Mouse (Mus musculus) urinary bladder, postnatal 10 days (tissue): ENCODE data around the gene Shf.
"Not testable (repeated sequence)": the region's sequence is repeated elsewhere in the genome, so short reads cannot be mapped to it uniquely, and the experiment has no call there.

Source experiments
- DNase-seq: peaks from one replicate; pipeline ENCODE4 v3.0.0; 2022; ENCODE audit warnings: low spot score

Shf gene

DNA sequence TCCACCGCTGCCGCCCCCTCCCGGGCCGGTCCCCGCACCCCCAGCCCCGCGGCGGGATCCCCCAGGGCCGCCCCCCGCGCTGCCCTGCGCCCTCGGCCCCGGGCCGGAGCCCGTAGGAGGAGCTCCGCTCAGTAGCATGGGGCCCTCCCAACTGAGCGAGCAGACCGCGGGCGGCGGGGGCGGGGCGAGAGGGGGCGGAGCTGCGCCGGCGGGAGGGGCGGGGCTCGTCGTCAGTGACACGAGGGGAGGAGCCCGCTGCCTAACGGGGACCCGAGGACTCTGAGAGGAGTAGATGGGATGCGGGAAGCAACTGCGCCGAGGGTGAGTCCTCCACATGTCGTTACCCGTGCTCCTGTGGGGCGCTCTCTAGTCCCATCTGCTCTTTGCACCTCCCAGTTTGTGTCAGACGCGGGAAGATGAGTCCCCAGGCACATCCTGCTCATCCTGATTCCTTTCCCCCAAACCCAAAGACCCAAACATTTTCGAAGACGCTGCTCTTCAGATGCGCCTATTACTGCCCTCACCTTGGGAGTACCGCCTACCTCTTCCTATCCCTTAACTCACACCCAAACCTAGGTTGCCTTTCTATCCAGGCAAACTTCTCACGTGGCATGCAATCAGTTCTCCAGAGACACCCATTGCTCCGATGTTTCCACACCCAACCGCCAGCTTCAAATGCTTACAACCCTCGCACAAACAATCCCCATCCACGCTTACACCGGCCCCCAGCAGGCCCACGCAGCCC lies at the start of gene Shf:
Gene Shf, minus strand, starts transcription at position 168 of the 745 bp plus-strand sequence.
- DNase-seq, result peak; percentile 74

DNA sequence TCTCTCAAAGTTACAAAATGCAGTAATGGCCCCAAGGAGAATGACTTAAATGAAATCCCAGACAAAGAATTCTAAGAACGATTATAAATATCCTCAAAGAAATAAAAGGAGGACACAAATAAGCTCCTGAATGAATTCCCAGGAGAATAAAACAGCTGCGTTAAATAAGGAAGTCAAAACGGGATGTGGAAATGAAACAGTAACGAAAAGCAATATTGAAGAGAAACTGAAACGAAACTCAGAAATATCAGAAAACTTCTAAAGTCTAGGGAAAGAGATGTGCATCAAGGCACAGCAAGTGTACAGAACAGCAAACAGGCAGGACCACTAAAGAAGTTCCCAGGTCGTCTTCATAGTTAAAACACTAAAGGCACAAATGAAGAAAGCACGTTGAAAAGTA lies 40.0 kb upstream of the Shf start:
- no peak for DNase-seq

DNA sequence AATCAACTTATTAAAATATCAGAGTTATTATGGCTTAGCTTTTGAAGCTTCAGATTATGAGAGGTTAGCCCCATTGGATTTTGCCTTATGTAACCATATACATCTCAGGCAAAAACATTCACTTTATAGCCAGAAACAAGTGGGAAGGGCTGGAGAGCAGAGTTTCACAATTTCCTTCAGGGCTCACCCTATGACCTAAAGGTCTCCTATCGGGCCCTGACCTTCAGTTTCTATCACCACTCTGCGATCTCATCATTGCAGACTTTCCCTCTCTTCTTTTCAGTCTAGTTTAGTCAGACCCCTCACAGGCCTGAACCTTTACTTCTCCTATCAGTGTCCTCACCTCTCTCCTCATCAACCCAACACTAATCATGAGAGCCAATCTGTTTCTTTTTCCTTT lies 38.6 kb upstream of the Shf start:
- DNase-seq, result no peak

DNA sequence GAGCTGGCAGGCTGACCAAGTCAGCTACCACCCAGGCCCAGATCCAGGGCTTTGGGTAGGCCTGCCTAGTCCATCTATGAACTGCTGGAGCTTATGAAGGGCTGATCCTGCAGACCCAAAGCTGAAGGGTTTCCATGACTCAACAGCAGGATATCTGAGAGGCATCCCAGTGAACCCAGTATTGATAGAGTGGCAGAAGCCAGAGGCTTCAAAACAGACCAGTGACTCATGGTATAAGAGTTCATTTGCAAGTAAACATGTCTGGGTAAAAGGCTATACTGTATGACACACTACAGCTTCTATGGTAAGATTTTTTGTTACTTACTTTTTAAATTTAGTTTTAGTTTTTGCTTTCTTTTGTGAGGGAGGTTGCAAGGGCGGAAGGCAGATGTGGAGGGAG lies 27.2 kb upstream of the Shf start:
- DNase-seq, result no peak

DNA sequence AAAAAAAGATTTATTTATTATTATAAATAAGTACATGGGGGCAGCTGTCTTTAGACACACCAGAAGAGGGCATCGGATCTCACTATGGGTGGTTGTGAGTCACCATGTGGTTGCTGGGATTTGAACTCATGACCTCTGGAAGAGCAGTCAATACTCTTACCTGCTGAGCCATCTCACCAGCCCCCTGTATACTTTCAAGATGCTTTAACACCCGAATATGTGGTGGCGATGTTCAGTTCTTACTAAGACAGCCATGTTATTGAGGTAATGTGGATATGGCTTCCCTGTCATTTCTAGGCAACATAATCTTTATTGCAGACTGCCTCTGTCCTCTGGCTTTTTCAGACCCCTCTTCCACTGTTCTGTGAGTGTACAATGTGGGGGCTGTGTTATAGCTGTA lies 18.2 kb upstream of the Shf start:
- DNase-seq, result not testable (repeated sequence)

DNA sequence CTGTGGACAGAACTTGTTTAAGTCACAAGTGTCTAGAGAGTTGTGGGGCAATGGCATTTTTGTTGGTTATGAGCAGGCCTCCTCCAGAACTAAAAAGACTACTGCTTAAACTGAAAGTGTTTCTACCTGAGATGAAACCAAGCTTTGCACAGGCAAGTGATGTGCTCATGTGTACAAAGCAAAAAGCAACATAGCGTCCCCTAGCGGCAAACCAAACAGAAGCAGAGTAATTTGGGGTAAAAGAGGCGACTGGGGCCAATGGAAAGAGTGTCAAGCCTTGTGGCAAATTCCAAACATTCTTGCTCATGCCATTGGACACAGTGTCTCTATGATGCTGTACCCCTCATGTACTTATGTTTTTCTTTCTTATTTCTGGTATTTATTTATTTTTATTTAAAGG lies 16.1 kb upstream of the Shf start:
- no peak for DNase-seq

DNA sequence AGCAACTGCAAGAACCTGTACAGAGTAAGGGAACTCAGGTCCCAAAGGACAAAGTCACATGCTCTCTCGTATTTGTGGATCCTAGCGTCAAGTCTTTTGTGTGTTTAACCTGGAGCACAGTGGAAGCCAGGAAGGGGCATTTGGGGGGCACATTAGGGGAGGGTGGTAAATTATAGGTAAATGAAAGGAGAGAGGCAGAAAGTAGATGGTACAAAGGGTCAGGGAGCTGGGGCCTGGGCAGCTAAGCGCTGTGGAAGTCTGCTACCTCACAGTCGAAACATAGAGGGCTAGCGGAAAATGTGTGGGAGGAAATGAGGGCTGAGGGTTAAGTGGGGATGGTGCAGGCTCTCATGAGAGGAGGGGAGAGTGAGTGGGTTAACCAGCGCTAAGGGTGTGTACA lies 13.2 kb upstream of the Shf start:
- no peak for DNase-seq

DNA sequence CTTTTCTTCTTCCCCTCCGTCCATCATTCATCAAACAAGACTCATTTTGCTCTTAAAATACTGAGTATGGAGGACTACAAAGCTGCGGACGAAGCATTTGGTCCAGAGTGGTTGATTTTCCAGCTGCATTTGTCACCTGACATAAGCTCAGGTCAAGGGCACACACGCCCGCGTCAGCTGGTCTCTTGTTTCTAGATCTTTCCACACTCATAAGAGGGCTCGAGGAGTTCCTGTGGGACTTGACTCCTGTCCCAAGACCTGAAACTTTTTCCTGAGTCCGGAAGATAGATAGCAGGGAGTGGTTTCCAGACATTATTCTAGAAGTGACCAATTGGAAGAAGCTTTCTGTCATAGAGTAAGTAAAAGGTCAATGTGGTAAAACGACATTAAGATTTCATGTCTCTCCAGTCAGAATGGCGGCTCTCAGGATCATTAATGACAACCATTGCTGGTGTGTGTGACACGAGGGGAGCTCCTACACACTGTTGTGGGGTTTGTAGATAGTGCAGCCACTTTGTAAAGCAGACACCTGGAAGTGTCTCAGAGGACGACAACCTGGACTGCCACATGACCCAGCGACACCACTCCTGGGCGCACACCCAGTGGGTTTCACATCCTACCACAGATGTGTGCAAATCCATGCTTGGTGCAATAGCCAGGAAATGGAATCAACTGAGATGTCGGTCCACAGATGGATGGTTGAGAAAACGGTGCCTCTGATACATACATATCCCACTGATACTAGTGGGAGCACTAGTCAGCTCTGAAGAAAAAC lies 12.6 kb upstream of the Shf start:
- no peak for DNase-seq

DNA sequence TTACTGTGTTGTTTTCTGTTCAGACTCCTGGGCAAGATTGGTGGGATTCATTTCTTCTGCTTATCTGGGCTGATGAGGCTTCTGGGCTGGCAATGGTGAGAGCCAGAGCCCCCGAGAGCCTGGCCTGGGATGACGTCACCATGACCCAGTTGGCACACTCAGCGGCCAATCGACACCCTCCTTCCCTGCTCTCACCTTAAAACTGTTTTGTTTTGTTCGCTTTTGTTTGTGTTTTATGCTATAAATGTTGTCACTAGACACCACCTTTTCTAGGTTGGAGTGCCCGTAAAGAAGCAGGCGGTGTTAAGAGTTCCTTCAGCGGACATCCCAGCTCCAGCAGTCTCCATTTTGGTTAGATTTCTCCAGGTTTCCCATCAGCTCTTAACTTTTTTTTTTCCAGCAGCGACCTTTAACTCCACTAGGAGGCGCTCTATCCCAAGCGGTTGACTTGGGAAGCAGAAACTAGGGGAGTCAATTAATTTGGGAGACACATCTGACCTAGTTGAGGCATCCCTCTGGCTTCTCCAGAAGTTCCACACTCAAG lies 11.9 kb upstream of the Shf start:
- no peak for DNase-seq

DNA sequence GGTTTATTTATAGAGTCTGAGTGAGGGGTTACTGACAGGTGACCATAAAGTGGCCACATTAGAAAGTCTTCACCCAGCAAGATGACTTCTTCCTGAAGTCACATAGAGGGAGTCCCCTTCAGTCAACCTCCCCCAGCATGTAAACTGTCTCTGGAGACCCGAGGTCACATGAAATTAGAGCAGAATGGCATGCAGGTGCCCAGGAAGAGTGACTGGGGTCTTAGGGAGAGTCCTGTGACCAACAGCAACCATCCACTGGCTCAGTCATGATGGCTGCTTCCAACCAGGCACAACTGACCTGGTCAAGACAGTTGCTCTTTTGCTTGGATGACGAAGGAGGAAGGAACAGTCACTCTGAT lies 10.3 kb upstream of the Shf start:
- no peak for DNase-seq

DNA sequence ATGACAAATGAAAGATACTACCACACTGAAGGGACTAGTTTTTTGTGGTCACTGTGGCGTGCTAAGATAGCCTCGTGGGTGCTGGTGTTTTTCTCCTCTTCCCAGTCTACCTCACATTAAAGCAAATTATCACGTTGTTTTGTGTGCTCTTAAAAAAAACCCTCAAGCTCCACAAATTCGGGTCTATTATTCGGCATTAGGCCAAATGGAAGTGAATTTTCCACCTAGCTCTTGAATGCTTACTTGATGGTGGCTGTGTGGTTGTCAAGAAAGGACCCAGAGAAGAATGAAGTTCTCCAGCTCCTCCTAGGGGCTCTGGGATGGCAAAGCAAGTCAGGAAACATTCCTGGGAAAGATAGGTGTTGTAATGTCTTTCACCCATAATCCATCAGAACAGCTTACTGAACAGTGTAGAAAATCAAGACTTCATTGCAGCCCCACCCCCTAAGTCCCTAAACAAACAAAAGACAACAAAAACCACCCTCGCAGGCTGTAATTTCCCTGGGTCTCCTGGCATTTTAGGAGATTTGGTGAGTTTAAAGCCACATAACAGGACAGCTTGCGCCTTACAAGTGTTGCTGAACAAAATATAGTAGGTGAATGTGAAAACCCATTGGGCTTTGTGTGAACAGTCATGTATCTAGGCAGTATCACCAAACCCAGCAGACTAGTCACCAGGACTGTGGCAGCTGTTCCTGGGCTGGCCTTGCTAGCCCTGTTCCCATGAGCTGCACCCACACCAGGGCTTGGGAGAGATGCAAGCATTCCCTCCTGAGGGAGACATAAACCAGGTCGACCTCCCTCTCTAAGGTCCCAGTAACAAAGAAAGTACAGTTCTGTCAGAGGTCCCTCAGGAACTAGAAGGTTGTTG lies 9.7 kb upstream of the Shf start:
- DNase-seq, result no peak

DNA sequence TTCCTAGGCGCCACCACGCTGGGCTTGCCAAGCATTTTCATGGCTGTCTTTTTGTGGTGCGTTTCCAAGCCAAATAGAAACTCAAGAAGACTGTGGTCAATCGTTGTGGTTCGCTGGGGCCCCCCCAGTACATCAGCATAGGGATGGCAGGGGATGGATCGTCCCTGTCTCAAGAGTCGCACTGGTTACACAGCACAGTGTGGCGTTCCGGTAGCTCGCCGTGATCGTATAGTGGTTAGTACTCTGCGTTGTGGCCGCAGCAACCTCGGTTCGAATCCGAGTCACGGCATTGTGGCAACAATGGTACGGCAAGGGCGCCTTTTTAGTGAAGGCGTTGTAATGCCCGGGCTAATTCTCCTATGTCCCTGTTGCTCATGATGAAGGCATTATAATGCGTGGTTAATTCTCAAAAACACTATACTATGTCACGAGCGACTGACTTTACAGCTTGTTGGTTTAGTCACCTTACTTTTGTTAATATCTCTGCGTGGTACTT lies 8.8 kb upstream of the Shf start:
- no peak for DNase-seq

DNA sequence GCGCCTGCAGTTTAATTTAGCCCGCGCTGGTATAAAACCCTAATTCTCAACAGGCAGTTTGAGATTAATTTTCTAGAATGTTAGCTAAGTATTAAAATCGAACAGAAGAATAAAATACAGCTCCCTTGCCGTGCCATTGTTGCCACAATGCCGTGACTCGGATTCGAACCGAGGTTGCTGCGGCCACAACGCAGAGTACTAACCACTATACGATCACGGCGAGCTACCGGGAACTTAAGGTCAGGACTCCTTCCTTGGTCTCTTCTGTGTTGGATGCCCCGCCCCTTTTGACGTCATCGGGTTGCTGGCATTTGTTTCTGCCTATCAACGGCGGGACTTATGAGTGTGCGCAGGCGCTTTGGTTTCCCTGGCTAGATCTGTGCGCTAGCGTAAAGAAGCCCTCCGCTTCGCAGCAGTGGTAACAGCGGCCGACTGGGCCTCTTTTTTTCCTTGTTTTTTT lies 8.3 kb upstream of the Shf start:
- DNase-seq, result peak; percentile 87

DNA sequence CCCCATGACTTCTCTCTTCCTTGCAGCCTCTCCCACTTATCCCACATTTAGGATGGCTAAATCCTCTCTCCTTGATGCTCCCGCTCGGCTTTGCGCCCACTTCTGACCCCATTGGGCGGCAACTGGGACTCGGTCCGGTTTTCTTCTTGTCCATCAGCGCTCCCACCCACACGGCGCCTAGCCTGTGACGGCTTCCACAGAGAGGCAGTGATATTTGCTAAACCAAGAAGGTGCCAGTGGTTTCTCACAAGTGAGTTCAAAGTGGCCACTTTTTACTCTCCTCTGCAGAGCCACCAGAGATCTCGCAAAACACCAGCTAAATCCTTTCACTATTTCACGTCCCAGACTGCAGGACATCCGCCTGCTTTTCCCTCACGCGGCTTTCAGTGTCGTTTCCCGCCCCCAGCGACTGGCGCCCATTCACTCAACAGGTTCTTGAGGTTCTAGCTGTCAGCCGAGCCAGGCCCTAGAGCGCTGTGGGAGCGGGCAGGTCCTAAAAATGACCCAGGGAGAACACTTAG lies 7.1 kb upstream of the Shf start:
- no peak for DNase-seq

DNA sequence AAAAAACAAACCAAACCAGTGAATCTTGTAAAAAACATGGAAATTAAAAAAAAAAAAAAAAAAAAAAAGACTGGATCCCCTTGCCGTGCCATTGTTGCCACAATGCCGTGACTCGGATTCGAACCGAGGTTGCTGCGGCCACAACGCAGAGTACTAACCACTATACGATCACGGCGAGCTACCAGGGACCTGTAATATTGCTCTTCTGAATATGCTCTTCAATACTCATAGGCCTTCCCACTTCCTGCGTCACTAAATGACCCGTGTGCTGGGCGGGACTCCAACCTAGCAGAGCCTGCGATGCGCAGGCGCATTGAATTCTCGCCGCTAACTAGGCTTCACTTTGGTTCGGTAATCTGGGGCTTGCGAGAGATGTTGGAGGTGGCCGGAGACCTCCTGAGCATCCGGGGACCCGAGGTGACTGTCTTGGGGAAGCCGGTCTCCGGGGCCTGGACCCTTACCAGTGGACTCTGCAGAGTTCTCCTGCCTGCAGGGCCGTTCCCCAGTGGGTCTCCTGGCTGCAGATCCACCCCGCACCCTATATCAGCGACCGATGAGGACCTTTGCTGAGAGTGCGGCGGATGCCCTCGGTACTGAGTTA lies 6.5 kb upstream of the Shf start:
- DNase-seq, result peak; percentile 67

DNA sequence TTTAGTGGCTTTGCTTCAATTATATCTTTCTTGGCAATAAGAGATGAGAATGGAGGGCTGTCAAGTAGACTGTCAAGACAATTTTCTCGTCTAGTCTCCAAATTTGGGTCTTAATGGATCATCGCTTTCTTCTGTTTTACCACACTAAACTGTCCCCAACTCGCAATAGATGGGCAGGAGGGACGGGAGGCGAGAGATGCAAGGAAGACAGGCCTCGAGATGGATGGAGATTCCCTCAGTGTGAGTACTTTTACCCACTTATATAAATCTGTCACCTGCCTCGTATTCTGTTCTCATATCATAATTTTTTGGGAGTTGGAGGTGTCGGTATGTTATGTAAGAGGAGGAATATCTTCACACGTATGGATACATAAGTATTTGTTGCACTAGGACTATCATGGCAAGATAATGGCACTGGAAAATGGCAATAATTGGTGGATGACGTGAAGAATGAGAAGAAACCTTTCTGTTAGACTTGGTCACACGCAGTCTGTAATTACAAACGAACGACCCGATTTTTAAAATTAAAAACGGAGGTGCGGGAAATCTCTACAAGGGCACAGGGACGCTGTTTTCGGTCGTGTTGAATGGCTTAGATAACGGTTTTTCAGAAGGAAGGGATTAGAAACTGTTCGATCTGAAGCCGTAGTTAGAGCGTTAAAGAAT lies 5.8 kb upstream of the Shf start:
- DNase-seq, result no peak

DNA sequence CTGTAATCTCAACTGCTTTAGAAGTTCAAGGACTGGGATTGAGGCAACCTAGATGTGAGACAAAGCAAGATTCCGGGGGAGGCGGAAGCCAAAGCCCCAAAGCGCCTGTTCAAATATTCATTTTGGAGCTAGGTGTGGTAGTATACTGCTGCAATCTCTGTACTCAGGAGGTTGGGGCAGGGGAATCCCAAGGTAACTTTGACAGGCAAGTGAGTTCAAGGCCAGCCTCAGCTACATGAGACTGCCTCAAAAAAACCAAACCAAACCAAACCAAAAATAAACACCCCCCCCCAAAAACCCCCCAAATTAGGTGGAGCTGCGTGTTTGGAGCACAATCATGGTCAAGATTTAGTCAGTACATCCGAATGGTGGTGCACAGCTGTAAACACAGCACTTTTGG lies 5.0 kb upstream of the Shf start:
- no peak for DNase-seq

DNA sequence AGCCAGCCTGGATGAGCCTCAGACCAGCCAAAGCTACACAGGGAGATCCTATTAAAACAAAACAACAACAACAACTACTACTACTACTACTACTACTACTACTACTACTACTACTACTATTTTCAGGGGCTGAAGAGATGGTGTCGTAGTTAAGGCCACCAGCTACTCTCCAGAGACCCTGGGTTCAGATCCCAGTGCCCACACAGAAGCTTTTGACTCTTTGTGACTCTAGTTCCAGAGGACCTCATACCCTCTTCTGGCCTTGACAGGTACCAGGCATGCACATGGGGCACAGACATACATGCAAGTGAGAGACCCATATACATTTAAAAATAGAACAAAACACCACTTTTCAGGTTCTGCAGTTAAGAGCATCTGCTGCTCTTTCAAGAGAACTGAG lies 3.6 kb upstream of the Shf start:
- no peak for DNase-seq

DNA sequence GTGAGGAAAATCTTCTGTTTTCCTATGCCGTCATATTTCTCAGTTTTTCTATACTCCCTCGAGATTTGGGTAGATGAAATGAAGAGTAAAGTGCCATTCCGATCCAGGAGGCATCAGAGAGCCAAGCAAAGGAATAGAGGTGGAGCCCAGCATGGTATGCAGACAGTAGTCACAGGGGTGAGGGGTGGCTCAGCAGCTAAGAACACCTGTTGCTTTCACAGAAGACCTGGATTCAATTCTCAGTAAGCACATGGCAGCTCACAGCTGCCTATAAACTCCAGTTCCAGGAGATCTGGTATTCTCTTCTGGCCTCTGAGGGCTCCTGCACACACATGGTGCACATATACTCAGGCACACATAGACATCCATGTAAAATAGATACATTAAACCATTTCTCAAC lies 3.1 kb upstream of the Shf start:
- no peak for DNase-seq

DNA sequence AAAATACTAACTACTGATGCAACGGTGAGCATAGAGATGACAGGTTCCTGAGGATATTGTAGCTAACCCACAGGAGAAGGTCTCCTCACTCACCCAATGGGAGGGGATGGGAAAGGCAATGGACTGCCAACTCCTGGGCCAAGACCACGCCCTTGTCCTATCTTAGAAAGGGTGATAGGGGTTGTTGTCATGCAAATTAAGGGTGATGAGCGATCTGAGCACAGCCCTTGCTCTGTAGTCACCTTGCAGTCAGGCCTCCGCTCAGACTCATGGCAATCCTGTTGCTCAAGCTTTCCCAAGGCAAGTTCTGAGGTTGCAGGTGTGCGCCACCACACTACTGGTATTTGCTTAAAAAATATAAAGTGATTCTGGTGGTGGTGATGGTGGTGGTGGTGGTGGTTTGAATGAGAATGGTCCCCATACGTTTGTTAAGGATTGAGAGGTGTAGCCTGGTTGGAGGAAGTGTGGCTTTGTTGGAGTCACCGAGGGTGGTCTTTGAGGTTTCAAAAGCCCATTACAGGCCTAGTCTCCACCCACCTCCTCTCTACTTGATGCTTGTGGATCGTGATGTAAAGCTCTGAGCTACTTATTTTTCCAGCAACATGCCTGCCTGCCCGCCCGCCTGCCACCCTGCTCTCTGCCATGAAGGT lies 1.3 kb upstream of the Shf start:
- DNase-seq, result no peak
